Mouse (Mus musculus) lung, adult 18-20 months (tissue): Measurements from ENCODE around the gene Tmem219.

Source experiments
- DNase-seq, 2 experiments: peaks; one replicate each; pipeline ENCODE4 v3.0.0; 2022; ENCODE audit warnings: mixed read lengths in 2 of 2

The Tmem219 gene

DNA sequence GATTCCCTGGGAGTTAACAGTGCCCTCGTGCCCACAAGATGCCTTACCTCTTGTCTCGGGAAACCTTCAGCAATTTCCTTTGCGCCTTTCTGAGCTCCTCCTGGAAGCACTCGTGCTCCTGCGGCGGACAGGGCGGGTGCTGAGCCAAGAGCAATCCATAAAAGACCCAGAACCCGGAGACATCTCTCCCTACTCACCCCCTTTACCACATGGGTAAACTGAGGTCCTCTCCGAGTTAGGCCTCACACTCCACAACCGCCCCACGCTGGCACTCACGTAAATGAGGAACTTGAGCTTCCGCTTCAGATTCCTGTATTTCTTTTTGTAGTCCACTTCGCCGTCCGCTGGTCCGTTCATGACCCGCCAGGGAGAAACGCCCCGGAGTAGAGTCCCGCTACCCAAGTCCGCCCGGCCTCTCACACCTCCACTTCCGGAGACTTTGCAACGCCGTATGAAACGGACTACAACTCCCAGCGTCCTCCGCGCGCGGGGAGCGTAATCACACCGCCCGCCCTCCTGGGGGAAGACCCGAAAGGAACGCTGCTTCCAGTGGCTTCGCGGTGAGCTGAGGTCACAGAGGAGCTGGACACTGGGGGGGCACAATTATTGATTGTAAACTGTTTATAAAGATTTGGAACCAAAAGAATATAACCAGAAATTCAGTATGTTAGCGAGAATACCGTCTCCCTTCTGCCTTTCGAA, 61.1 kb downstream of the Tmem219 start, which contains the start of gene Hirip3:
Gene Hirip3 (plus strand): TSS at position 544 of the 702 bp plus-strand sequence.
- peak; percentile 97 to 98 for DNase-seq

DNA sequence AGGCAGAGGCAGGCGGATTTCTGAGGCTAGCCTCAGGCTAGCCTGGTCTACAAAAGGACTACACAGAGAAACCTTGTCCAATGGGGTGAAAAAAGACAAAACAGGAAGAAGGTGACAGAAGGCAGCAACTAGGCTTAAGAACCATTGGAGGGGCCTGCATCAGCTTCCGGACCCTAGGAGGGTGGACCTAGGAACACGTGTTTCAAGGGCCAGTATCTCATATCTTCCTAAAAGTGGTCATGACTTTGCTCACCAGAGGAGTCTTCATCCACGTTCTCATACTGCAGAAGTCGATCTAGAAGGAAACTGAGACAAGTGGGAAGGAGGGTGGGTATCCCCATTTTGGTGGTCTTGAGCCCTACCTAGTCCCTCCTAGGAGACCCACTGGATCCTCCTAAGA, 61.7 kb downstream of the Tmem219 start:
- DNase-seq, result no peak

DNA sequence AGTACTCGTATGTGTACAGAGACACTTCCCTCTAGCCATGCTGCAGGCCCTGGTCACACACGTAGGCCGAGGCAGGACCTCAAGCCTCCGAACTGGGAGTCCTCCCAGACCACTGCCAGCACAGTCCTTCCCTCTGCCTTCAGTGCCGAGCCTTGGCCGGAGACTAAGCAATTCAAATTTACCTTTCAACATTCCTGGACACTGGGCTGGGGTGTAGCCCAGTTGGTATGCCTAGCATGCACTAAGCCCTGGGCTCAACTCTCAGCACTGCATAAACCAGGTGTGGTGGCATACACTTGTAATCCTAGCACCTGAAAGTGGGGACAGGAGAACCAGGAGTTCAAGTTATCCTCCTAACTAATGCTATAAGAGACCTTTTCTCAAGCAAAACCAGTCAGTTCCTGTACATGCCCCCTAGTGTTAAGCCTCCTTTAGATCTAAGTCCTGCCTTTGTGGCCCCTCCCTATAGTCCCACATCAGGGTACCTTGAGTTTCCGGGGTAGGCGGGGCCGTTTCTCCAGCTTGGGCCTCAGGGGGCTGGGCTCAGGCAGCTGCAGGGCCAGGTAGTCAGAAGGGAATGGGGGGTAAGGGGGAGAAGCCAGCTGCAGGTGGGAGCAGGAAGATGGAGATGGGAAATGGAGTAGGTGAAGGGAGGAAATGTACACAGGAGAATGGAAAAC, 65.8 kb downstream of the Tmem219 start:
- DNase-seq, result peak; percentile 65 to 67

DNA sequence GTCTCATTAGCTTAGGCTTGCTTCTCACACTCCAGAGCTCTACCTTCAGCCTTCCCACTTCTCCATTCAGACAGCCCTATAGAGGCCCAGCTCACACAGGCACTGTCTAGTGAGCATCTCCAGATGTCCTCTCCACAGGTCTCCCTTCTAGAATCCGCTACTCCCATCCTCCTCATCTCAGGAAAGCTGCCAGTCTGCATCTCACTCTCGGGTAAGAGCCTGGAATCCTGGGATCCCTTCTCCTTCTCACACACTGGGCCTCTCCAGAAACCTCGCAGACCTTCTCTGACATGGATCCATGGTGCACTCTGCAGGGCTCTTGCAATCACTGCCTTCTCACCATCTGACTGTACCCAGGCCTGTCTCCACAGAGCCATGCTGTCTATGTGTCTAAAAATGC, 67.1 kb downstream of the Tmem219 start:
- DNase-seq, result no peak

DNA sequence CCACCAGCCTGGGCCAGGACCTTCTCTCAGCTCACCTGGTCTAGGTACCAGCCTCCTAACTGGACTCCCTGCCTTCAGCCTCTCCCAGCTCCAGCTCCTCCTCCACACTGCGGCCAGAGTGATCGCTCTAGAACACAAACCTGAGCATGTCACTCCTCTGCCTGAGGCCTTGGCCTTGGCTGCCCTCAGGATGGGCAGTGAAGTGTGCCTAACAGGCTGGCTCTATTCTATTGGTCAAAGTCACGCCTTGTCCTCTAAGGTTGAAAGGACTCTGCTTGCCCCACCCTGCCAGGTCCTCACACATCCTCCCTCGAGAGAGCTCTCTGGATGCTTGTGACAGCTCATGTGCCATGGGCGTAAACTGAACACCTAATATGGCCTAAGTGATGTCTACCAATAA, 69.3 kb downstream of the Tmem219 start:
- DNase-seq, result peak; percentile 50 to 62

DNA sequence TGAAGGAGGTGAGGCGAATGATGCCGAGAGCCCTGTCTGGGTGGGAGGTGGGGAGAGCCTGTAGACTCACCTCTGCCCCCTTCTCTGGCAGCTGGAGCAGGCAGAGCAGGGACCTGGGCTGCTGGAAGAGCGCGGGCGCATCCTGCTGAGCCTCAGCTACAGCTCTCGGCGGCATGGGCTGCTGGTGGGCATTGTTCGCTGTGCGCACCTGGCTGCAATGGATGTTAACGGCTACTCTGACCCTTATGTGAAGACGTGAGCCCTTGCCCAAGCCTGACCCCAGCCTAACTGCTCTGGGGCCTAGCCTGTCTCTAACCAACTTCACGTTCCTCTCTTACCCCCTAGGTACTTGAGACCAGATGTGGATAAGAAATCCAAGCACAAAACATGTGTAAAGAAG, 71.5 kb downstream of the Tmem219 start:
- DNase-seq, result no peak

DNA sequence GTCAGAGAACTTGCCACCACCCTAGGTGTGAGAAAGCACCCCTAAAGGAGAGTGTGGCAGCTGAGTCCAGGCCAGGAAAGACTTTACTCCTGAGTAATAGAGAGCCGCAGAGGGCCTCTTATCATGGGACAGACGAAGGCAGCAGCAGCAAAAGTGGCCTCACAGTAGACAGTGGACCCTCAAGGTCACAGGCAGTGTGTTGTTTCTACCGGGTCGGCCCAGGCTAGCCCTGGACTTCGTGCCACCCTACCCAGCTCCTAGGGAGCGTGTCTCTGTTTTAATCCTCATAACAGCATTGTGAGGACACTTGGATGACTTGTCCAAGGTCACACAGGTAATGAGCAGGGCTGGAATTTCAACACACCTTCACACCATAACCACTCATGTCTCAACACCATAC, 72.6 kb downstream of the Tmem219 start:
- DNase-seq, result no peak

DNA sequence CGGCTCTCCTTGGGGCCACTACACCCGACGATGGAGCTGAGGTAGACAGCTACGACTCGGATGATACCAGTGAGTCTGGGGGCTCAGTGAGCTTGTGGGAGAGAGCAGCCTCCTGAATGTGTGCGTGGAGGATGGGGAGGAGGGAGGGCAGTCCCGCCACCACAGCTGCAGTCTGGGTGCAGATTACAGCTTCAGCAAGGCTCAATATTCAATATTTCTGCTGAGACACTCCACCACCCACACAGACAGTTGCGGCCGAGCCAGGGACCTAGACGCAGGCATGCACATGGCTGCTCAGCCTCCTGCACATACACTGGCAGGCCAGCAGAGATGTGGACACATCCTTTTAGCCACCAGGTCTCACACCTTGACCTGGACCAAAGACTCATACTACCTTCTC, 73.9 kb downstream of the Tmem219 start:
- DNase-seq, result no peak

DNA sequence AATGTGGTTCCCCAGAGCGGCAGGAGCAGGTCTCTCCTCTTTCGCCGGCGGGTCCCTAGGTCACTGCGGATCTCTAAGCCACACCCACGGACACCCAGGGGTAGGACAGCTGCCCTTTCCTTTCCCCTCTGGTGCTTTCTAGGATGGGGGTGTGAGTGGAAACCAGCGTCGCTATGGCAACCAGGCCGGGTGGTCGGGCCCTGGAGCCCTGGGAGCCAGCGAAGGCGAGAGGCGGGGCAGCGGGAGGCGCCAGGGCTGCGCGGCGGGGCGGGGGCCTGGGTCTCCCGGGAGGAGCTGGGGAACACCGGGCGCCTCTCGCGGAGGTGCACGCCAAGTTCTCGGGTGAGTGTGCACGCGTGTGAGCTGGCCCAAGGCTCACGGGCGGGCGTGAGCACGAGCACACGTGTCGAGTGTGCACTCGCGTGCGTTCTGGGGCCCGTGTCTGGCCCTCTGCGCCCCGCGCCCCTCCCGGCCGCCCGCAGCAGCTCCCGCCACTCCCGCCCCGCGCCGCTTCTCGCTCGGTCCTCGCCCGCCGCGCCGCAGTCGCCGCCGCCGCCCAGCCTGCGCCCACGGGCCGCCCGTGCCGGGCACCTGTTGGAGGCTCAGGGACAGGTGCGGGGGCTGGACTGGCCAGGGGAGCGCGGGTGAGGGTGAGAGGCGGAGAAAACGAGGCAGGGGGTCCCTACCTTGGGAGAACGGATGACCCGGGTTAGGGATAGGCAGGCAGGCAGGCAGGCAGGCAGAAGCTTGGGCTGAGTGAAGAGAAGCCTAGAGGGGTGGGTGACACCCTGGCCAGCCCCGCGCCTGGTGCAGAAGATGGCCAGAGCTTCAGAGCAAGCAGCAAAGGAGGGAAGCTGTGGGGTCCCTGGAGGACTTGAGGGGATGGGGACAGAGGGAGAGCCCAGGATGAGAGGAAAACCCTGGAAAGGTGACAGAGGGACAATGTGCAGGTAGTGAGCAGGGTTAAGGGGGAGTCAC, 75.0 kb downstream of the Tmem219 start:
- no peak for DNase-seq

DNA sequence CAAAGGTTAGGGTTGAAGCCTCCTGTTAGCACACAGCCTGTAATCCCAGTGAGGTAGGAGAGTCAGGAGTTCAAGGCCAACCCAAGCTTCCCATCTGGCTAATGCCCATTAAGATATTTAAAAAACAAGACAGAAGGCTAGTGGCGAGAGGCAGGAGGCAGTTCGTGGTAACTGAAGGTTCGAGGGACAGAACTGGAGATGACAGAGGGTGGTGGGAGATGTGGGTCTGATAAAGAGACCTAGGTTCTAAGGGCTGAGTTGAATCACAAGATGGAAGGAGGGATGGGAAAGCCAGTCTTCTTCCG, 75.6 kb downstream of the Tmem219 start, which contains the start of gene Doc2a:
Gene Doc2a (plus strand): TSS at position 301 of the 305 bp plus-strand sequence.
- DNase-seq, result no peak

DNA sequence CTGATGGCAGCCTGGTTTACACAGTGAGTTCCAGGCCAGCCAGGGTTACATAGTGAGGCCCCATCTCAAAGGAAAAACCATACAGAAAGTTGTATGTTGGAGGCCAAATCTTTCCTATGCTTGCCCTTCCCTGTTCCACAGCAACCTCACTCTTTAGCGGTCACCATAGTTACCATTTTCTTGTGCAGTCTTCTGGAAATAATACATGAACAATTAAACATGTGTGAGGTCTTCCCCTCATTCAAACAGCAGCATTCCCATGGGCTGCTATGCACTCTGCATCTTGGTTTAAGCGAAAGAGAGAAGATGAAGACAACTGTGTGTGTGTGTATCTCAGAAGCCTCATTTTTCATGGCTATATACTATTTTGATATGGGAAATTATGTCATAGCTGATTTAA, 77.2 kb downstream of the Tmem219 start:
- no peak for DNase-seq

DNA sequence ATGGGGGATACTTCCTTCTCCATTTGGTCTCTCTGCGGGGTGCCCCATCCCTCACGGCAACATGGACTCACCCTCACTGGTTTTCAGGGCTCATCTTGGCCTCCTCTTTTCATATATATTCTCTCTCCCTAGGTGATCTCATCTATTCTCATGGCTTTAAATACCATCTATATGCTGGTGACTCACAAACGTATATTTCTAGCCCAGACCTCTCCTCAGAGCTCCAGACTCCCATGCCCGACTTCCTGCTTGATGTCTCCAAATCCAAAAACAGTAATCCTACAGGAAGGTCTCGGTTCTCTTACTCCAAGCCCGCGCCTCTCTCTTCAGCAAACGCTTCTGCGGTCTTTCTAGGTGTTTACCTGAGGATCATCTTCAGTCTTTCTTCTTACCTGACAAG, 79.4 kb downstream of the Tmem219 start:
- DNase-seq, result no peak
